Mouse (Mus musculus): ENCODE data around the gene Csmd2.
"Not testable (repeated sequence)": the region's sequence is repeated elsewhere in the genome, so short reads cannot be mapped to it uniquely, and the experiment has no call there.

Csmd2 gene

GRCm38 (mm10) chr4:128042626-128043025 lies 55.0 kb downstream of the Csmd2 start:
- DNase-seq (ENCODE audit: low read depth, low spot score) = peak; percentile 11

DNA sequence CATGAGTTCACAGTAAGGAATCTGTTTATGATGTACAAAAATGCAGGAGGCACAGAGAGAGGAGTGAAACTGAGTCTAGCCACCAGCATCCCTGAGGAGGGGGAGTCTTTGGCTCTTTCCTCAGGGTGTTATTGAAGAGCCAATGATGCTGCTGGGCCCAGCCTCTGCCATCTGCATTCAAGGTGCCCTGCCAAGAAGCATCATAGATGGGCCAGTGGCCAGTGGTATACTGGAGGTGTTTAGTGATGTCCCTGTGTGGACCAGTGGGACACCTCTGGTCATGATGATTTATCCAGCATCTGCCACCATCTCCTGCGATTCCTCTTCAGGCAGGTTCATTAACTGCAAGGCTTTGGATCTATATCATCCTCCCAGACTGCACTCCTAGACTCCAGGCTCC lies 61.1 kb downstream of the Csmd2 start:
- DNase-seq (ENCODE audit: low read depth, low spot score) = no peak

DNA sequence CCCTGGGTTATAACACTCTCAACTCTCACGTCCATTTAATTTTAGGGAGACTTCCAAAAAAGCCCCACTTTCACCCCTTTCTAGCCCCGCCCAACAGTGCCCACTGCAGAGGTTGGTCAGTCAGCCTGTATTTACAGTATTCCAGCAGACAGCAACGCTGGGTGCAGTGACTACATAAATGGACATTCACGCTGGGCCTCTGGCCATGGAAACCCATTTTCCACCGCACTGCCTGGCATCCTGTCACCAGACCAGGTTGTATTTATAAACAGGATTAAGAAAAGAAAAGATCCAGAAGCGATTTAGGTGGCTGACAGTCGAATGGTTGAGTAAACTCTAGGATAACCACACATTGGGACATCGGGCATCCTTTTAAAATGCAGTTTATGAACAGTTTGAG lies 65.0 kb downstream of the Csmd2 start:
- no peak for DNase-seq (ENCODE audit: low read depth, low spot score)

DNA sequence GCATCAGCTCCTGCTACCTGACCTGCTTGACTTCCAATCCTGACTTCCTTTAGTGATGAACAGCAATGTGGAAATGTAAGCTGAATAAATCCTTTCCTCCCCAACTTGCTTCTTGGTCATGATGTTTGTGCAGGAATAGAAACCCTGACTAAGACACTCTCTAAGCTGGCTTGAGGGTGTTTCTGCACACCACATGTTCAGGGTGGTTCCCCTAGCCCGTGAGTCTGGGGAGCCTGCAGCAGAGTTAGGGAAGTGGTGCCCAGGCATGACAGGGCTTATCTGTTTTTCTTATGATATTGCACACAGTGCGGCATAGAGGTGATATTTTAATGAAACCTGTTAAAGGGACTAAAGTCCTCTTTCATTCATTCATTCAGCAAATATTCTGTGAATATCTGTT lies 73.6 kb downstream of the Csmd2 start:
- DNase-seq (ENCODE audit: low read depth, low spot score) = not testable (repeated sequence)

- no peak for DNase-seq (ENCODE audit: low read depth, low spot score)
Measured at GRCm38 (mm10) chr4:128067189-128067588, 79.5 kb downstream of the Csmd2 start.

DNA sequence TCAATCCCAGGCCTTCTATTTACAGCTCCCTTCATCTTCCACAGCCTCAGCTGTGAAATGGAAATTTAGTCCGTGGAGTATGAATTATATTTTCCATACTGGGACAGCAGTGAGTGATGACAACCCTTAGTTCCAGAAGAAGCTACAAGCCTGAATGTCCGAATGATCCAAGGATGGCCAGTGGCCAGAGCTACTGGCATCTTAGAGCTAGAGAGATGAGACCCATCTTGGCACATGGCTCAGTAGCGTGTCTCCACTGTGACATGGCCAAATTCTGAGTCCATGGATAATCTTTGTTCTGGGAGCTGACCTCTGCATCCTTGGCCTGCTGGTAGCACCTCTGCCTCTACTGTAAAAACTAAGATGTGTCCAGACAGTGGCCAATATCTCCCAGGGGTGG lies 96.8 kb downstream of the Csmd2 start:
- DNase-seq (ENCODE audit: low read depth, low spot score) = no peak

DNA sequence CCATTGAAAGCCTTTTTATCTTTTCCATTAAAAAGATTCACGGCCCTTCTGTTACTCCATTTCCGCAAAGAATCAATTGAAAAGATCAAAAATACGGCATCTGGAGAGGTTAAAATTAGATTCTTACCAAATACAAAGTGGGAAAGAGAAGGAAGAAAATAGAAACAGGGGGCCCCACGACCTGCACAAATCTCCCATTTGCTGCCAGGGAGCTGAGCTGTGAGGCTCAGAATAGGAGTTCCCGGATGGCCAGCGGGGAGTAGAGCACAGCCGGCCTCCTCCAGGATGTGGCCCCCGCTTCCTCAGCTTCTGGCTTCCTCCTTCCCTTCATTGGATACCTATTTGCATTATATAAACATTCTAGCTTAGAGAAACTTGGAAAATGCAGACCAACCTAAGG lies 97.4 kb downstream of the Csmd2 start:
- DNase-seq (ENCODE audit: low read depth, low spot score) = no peak

GRCm38 (mm10) chr4:128087147-128087606 lies 99.5 kb downstream of the Csmd2 start:
- no peak for DNase-seq (ENCODE audit: low read depth, low spot score)

GRCm38 (mm10) chr4:128087704-128088103 lies 100.0 kb downstream of the Csmd2 start:
- no peak for DNase-seq (ENCODE audit: low read depth, low spot score)

GRCm38 (mm10) chr4:128088264-128088663 lies 100.6 kb downstream of the Csmd2 start:
- DNase-seq (ENCODE audit: low read depth, low spot score) = no peak

DNA sequence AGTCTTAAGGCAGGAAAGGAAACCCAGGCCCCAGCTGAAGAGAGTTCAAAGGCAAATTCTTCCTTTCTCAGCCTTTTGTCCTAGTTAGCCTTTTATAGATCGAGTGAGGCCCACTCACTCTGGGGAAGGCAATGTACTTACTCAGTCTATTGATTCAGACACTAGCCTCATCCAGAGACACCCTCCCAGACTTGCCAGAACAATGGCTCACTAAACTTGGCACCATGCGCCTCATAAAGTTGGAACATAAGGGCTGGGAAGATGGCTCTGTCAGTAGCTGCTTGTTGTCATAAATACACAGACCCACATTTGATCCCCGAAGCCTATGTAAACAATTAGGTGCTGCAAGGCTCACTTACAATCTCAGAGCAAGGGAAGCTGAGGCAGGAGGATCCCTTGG lies 104.3 kb downstream of the Csmd2 start:
- no peak for DNase-seq (ENCODE audit: low read depth, low spot score)

- DNase-seq (ENCODE audit: low read depth, low spot score) = no peak
Measured at GRCm38 (mm10) chr4:128099515-128099914, 111.9 kb downstream of the Csmd2 start.

DNA sequence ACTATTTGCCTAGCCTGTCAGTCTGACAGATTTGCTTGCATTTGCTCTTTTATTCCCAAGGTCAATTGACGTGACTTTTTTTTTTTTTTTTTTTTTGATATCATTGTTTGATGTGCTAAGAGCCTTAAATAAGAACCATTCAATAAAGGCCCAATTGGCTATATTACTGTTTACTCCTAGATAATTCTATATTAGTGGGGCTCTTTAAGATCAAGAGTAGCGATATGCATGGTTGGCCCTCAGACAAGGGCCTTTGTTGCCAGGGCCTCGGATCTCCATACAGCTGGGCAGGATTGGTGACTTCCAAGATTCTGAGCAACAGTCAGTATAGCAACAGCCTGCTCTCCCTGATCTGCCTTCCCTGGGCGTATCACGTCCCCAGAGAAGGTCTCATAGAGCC lies 112.9 kb downstream of the Csmd2 start:
- DNase-seq (ENCODE audit: low read depth, low spot score) = no peak

DNA sequence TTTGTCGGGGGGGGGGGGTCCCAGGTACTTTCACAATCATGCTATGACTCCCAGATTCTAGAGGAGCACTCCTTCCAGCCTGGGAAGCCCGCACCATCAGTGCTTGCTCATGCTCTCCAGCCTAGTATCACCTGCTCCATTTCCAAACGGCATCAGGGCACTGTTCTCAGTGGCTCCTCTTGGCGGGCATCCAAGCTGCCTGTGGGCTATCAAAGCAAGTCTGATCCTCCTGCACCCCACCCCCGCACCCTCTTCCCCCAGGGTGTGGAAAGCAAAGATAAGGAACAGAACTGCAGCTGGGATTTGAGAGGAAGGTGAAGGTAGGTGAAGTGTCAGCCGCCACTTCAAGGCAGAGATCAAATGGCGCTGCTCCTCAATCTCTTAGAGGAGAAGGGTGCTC lies 128.7 kb downstream of the Csmd2 start:
- no peak for DNase-seq (ENCODE audit: low read depth, low spot score)

DNA sequence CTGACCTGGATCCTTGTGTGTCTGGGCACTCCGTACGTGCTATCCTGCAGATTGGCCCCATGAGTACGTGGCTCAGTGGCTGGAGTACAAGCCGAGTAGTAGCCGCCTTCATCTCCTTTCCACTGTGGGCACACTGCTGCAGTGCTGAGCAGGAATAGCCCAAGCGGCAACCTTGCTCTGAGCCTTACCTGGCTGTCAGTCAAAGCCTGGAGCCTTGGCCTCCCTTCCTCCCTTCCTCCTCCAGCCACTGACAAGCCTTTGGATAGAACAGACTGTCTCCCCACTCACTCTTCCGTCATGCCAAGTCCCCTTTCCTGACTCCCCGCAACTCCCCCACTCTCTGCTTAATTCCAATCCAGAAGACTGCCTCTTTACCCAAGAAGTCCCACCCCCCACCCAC lies 135.6 kb downstream of the Csmd2 start:
- DNase-seq (ENCODE audit: low read depth, low spot score) = no peak

DNA sequence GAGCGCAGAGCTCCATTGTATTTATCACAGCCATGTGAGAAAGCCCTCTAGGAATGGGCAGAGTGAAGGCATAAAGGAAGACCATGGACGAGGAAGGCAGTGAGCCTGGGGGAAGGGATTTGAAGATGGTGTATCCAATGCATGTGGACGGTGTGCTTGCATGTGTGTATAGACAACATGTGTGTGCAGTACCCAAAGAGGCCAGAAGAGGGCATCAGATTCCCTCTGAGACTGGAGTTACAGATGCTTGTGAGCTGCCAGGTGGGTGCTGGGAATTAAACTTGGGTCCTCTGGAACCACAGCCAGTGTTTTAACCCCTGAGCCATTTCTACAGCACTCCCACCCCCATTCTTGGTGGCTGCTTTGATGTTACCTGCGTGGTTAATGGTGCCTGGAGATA lies 137.1 kb downstream of the Csmd2 start:
- DNase-seq (ENCODE audit: low read depth, low spot score) = peak; percentile 28

DNA sequence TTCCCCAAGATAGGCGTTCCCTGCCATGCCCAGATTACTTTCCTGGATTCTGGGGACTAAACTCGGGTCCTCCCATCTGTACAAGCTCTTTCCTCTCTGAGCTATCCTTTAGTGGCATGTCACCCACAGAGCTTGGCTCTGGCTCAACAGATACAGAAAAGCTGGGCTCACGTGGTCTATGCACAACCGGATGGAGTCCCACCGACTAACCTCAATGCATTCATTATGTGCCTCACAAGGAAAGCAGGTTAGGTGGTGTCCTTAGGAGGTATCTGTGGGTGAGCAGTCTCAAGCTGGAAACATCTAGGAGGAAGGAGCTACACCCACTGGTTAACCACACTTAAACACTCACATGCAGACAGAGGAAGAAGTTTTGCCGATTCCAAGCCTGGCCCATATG lies 140.9 kb downstream of the Csmd2 start:
- no peak for DNase-seq (ENCODE audit: low read depth, low spot score)

DNA sequence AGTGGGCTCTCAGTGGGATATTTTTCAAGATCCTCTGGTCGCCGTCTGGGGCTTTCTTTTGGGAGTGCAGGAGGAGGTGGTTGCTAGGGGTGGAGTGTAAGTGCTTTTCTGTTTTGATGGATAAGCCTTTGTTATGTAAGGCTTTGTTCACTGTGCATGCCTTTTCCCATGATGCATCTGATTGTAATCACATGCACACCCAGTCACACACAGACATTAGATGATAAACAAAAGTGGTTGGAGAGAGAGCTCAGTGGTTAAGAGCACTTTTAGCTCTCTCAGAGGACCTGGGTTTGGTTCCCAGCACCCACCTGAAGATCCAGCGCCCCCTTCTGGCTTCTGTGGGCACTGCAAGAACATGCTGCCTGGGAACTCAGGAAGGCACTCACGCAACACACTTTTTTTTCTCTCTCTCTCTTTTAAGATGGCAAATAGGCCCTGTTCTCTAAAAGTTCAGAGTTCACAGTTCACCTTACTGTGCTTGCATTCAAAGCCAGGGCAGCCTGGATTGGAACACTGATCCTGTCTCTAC lies 143.0 kb downstream of the Csmd2 start:
- peak; percentile 58 for DNase-seq (ENCODE audit: low read depth, low spot score)

GRCm38 (mm10) chr4:128131666-128132065 lies 144.0 kb downstream of the Csmd2 start:
- DNase-seq (ENCODE audit: low read depth, low spot score) = no peak

- no peak for DNase-seq (ENCODE audit: low read depth, low spot score)
Measured at GRCm38 (mm10) chr4:128132876-128133646, 145.4 kb downstream of the Csmd2 start.

- DNase-seq (ENCODE audit: low read depth, low spot score) = no peak
Measured at GRCm38 (mm10) chr4:128134348-128134994, 146.8 kb downstream of the Csmd2 start.

GRCm38 (mm10) chr4:128135014-128135622 lies 147.5 kb downstream of the Csmd2 start:
- DNase-seq (ENCODE audit: low read depth, low spot score) = no peak

DNA sequence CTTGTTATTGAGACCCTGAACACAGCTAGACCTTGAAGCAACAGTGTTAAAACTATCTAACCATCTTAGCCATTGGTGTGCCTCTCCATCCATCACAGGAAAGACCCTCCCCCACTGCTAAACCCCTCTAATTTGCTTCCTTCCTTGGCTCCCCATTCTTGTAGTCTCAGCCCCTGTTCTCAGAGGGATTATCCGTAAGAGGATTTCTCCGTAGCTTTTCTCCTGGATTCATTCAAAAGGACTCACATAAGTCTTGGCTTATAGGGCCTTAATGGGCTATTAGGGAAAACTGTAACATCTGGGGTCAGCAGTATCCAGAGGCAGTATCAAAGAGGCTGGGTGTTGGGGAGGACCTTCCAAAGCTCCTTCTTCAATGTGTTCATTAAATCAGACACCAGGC lies 152.3 kb downstream of the Csmd2 start:
- no peak for DNase-seq (ENCODE audit: low read depth, low spot score)
